Mouse (Mus musculus) gastrocnemius, postnatal 14 days (tissue): ENCODE results near the gene Zfp444. TPM values are rescaled to one million over a fixed set of nuclear protein-coding genes. Genes with fewer than 3 reads are reported as not detected.
A peak's percentile ranks its signal among the peaks of the same experiment; 100 is the strongest.
"Not testable (repeated sequence)": the region's sequence is repeated elsewhere in the genome, so short reads cannot be mapped to it uniquely, and the experiment has no call there.

Experiments used
- DNase-seq: peaks from one replicate; pipeline ENCODE4 v3.0.0; 2021; ENCODE audit warnings: mixed read lengths
- intact Hi-C: fragments of 180-260 bp; cut with DNase I; formaldehyde crosslinking; loops from one replicate; pipeline ENCODE4 v1.15.1; 2025; ENCODE audit warnings: low total_unique reads
- total RNA-seq, 2 experiments: library from RNA; stranded (reverse); gene quantifications; 2 replicates each; pipeline ENCODE4 v1.2.3; 2021

The Zfp444 gene
- total RNA-seq, 2 experiments from 2014 or later, result 6.0 to 6.1 TPM

DNA sequence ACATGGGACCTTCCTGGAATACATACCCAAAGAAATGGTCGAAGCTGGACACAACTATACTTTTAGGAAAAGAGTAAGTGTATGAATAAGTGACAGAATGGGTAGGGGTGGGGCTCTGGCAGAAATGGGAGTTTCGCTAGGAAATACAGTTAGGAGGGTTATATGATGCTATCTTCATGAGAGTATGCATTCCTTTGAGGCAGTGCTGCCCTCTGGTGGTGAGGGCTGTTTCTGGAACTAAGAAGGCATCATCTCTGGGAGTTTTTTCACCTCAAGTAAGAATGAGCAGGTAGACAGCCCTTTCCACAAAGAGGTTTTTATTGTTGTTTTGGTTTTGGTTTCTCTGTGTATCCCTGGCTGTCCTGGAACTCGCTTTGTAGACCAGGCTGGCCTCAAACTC, 19.4 kb downstream of the Zfp444 start:
- intact Hi-C loops, result no loop called here
- DNase-seq, result peak; percentile 64

GRCm38 (mm10) chr7:6194129-6194528, 22.1 kb downstream of the Zfp444 start:
- peak; percentile 61 for DNase-seq

GRCm38 (mm10) chr7:6195777-6196176, 23.8 kb downstream of the Zfp444 start:
- DNase-seq, result no peak
- intact Hi-C loops, result no loop called here

More at GRCm38 (mm10) chr7:6194129-6194528, 22.1 kb downstream of the Zfp444 start:
- intact Hi-C loops, result no loop called here

DNA sequence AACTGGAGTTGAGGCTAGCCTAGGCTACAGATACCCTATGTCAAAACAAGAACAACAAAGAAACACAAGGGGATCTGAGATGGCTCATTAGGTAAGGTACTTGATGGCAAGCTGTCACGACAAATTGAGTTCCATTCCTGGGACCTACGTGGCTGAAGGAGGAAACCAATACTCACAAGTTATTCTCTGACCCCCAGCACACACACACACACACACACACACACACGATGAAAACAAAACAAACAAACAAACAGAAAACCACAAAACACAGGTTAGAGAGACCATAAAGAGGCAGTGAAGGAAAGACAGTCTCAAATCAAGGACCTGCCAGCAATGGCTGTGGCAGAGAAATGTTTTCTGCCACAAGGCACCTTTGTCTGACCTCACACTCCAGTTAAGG, 24.8 kb downstream of the Zfp444 start, which contains the start of gene Galp:
Gene Galp, plus strand, starts transcription at position 301 of the 400 bp plus-strand sequence.
- no peak for DNase-seq
- intact Hi-C loops, result no loop called here

- DNase-seq, result no peak
- intact Hi-C loops, result no loop called here
Measured at GRCm38 (mm10) chr7:6204200-6204599, 32.2 kb downstream of the Zfp444 start.

GRCm38 (mm10) chr7:6213144-6213543, 41.1 kb downstream of the Zfp444 start:
- intact Hi-C loops, result no loop called here
- DNase-seq, result no peak

GRCm38 (mm10) chr7:6214691-6215090, 42.7 kb downstream of the Zfp444 start:
- DNase-seq, intact Hi-C loops: not testable (repeated sequence)

DNA sequence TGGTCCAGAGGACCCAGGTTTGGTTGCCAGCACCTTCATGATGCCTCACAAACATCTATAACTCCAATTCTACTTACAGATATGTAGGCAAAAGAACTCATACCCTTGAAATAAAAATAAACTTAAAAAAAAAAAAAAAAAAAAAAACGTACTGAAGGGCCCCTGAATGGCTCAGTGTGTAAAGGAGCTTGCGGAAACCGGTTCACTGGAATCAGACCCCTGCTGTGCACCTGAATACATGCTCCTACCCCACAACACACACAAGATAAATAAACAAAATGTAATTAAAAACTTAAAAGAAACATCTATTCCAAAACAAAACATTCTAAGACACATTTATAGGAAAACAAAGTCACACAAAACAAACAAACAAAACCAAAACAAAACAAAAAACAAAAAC, 48.1 kb downstream of the Zfp444 start:
- DNase-seq, result no peak
- intact Hi-C loops, result no loop called here

GRCm38 (mm10) chr7:6221978-6222377, 50.0 kb downstream of the Zfp444 start, which contains the start of gene Zscan5b:
TSS of gene Zscan5b (plus strand) at chr7:6222278.
- intact Hi-C loops, result no loop called here
- no peak for DNase-seq

DNA sequence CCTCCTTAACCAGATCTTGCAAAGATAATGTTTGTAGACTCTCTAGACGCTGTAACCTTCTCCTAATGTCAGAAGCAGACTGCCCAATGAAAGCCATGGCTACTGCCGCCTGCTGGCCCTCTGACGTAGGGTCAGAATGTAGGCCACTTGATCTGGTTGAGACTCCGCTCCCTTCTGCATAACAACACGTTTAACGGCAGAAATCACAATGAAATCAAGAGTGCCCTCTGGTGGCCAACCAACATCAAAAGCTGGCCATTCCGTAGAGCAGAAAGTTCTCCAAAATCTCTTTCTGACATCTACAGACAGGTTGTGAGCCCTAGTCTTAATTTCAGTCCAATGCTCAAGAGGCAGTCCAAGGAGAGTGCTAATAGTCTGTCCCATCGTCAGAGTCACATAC, 56.5 kb downstream of the Zfp444 start:
- DNase-seq, intact Hi-C loops: not testable (repeated sequence)

- intact Hi-C loops, result no loop called here
- DNase-seq, result no peak
Measured at GRCm38 (mm10) chr7:6239787-6240186, 67.8 kb downstream of the Zfp444 start.

DNA sequence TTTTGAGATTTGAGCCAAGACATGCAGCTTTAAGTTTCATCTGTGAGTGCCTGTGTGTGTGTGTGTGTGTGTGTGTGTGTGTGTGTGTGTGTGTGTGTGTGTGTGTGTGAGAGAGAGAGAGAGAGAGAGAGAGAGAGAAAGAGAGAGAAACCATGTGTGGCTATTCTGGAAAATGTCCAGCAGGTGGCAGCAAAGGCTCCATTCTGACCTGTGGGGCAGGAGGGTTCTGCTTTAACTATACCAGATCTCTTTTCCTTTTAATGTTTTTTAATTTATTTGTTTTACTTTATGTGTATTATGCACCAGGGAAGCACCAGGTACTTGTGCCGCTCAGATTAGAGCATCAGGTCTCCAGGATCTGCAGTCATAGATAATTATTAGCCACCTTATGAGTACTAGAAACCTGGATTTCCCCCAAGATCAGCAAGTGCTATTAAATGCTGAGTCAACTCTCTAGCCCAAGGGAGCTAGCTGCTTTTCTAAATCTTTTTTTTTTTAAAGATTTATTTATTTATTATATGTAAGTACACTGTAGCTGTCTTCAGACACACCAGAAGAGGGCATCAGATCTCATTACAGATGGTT, 68.9 kb downstream of the Zfp444 start:
- intact Hi-C loops, result not testable (repeated sequence)
- peak; percentile 16 for DNase-seq

Other genes starting within 250 kb of the Zfp444 start
- gene Vmn1r65, start 161.2 kb upstream of the Zfp444 start, total RNA-seq, result not detected
- gene Nlrp4c, start 127.1 kb upstream of the Zfp444 start, total RNA-seq, result not detected
- gene Zfp787, start 16.2 kb upstream of the Zfp444 start, total RNA-seq, result 10 to 100 TPM; 32.0 to 32.6 TPM
- gene Galp, start 24.9 kb downstream of the Zfp444 start, total RNA-seq, result not detected
- gene Zscan5b, start 50.1 kb downstream of the Zfp444 start, total RNA-seq, result not detected
- not detected for gene Epp13, start 80.5 kb downstream of the Zfp444 start, total RNA-seq
- 1 to 10 TPM; 1.9 to 2.4 TPM for gene Zfp667, start 114.4 kb downstream of the Zfp444 start, total RNA-seq
- gene Zfp583, start 159.1 kb downstream of the Zfp444 start, total RNA-seq, result under 1 TPM; 0.39 to 0.51 TPM
- under 1 TPM; 0.06 to 0.11 TPM for gene Gm3854, start 171.5 kb downstream of the Zfp444 start, total RNA-seq
- 1 to 10 TPM in 1 of 2 experiments, under 1 TPM in 1; 0.82 to 1.7 TPM for gene Zfp78, start 191.1 kb downstream of the Zfp444 start, total RNA-seq
- gene Zfp28, start 211.1 kb downstream of the Zfp444 start, total RNA-seq, result 1 to 10 TPM; 1.9 to 2.2 TPM
- gene Smim17, start 226.5 kb downstream of the Zfp444 start, total RNA-seq, result under 1 TPM in 1 of 2 experiments, not detected in 1; 0.33 TPM
- not detected for gene Gm20715, start 238.1 kb downstream of the Zfp444 start, total RNA-seq